Mouse (Mus musculus): Measurements from ENCODE around the gene Lipo3. TPM values are rescaled to one million over a fixed set of nuclear protein-coding genes. Genes with fewer than 3 reads are reported as not detected.

The Lipo3 gene
- polyA plus RNA-seq (2014; fragmentation: Illumina TruSeq; extraction: RNeasy Lipid Tissue Mini Kit (QIAGEN cat#74804); ENCODE audit: low read depth, low replicate concordance), result 21.2 TPM

GRCm38 (mm10) chr19:33761287-33762086, at the start of gene Lipo3:
Gene Lipo3 (minus strand): TSS chr19:33761951.

DNA sequence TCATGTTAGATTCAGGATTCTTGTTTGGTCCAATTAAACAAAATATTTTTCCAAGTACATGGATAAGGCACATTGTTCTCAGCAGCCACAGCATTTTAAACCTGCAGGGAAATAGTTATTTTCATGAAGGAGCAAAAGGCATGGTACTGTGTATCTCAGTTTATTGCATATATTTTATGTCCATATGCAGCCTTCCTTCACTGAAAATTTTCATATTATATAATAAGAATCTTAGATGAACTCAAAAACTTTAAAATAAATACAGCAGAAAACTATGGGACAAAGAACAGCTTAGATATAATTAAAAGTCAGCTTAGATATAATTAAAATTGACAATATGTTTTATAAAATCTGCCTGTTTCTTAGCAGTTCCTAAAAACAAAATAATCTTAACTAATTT, 25.6 kb upstream of the Lipo3 start, which contains the start of gene Lipo1:
Lipo1 (minus strand) TSS at position 101 of the 400 bp plus-strand sequence.

DNA sequence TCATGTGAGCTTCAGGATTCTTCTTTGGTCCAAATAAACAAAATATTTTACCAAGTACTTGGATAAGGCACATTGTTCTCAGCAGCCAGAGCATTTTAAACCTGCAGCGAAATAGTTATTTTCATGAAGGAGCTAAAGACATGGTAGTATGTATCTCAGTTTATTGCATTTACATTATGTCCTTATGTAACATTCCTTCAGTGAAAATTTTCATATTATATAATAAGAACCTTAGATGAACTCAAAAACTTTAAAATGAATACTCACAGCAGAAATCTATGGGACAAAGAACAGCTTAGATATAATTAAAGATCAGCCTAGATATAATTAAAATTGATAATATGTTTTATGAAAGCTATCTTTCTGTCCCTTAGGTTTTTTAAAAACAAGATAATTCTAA, 10.5 kb downstream of the Lipo3 start, which contains the start of gene Lipo2:
Lipo2 (minus strand) TSS at position 101 of the 400 bp plus-strand sequence.

DNA sequence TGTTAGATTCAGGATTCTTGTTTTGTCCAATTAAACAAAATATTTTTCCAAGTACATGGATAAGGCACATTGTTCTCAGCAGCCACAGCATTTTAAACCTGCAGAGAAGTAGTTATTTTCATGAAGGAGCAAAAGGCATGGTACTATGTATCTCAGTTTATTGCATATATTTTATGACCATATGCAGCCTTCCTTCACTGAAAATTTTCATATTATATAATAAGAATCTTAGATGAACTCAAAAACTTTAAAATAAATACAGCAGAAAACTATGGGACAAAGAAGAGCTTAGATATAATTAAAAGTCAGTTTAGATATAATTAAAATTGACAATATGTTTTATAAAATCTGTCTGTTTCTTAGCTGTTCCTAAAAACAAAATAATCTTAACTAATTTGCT, 136.6 kb downstream of the Lipo3 start, which contains the start of gene Gm8978:
Gm8978 (minus strand) TSS at position 101 of the 400 bp plus-strand sequence.

DNA sequence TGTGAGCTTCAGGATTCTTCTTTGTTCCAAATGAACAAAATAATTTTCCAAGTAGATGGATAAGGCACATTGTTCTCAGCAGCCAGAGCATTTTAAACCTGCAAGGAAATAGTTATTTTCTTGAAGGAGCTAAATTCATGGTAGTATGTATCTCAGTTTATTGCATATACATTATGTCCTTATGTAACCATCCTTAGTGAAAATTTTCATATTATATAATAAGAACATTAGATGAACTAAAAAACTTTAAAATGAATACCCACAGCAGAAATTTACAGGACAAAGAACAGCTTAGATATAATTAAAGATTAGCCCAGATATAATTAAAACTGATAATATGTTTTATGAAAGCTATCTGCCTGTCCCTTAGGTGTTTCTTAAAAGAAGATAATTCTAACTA, 244.1 kb downstream of the Lipo3 start, which contains the start of gene Lipo4:
Lipo4 (minus strand) TSS at position 101 of the 400 bp plus-strand sequence.

Other genes with a start within 250 kb of the Lipo3 start
- gene Lipo4, start 244.2 kb downstream of the Lipo3 start, polyA plus RNA-seq (2014; fragmentation: Illumina TruSeq; extraction: RNeasy Lipid Tissue Mini Kit (QIAGEN cat#74804); ENCODE audit: low read depth, low replicate concordance), result 0.11 TPM
- not detected for gene Gm8978, start 136.7 kb downstream of the Lipo3 start, polyA plus RNA-seq (2014; fragmentation: Illumina TruSeq; extraction: RNeasy Lipid Tissue Mini Kit (QIAGEN cat#74804); ENCODE audit: low read depth, low replicate concordance)
- 10.2 TPM for gene Lipo2, start 10.6 kb downstream of the Lipo3 start, polyA plus RNA-seq (2014; fragmentation: Illumina TruSeq; extraction: RNeasy Lipid Tissue Mini Kit (QIAGEN cat#74804); ENCODE audit: low read depth, low replicate concordance)
- gene Lipo1, start 25.5 kb upstream of the Lipo3 start, polyA plus RNA-seq (2014; fragmentation: Illumina TruSeq; extraction: RNeasy Lipid Tissue Mini Kit (QIAGEN cat#74804); ENCODE audit: low read depth, low replicate concordance), result not detected
- gene Lipf, start 199.2 kb upstream of the Lipo3 start, polyA plus RNA-seq (2014; fragmentation: Illumina TruSeq; extraction: RNeasy Lipid Tissue Mini Kit (QIAGEN cat#74804); ENCODE audit: low read depth, low replicate concordance), result 17.8 TPM
- 0.41 TPM for gene Lipk, start 246.3 kb upstream of the Lipo3 start, polyA plus RNA-seq (2014; fragmentation: Illumina TruSeq; extraction: RNeasy Lipid Tissue Mini Kit (QIAGEN cat#74804); ENCODE audit: low read depth, low replicate concordance)

Data from testis, adult 10 weeks (tissue).